Mouse (Mus musculus): ENCODE measurements around the gene Trp53bp2.

The Trp53bp2 gene

DNA sequence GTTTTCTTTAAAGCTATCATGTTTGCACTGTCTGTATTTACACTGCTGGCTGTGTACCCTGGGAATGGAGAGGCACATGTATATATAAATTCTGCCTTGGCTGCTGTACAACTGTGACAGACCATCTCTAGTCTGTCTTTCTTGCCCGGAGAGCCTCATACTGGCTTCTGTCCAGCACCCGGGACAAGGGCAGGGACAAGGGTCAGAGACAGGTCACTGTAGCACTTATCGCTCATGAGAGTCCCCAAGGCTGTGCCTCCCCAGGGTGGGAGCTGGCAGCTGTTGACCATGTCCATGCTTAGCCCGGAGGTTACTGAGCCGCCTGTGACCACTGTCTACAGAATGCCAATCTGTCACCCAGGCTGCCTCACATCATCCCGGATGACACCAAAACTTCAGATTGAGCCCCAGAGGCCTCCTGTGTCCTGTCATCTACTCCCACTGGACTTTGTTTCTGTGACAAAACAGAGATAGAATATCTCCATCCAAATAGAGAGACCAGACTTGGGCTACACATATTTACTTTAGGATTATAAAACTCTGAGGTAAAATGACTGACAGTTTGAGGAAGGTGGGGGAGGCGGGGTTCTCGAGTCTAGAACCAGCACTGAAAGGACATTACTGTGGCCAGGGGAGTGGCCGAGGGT is 90.6 kb downstream of the Trp53bp2 start:
- DNase-seq (ENCODE audit: inconsistent age in 2 of 2, low spot score in 1 of 2), result peak; percentile 53 to 72

DNA sequence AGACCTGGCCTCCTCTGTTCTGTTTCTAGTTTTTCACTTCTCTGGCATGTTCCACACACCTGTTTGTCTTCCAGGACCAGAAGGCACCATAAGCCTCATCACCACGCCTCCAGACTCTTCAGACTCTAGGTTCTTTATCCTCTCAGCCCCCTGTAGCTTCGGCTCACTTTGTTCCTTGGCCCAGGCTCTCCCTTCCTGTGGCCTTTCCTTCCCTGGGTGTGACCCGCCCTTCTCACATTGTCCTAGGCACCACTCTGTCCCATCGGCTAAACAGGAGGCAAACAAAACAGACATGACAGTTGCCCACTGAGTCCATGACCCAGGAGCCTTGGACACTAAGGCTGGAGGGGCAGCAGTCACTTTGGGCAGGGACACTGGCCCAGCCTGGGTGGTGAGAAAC is 91.3 kb downstream of the Trp53bp2 start:
- no peak for DNase-seq (ENCODE audit: inconsistent age in 2 of 2, low spot score in 1 of 2)

DNA sequence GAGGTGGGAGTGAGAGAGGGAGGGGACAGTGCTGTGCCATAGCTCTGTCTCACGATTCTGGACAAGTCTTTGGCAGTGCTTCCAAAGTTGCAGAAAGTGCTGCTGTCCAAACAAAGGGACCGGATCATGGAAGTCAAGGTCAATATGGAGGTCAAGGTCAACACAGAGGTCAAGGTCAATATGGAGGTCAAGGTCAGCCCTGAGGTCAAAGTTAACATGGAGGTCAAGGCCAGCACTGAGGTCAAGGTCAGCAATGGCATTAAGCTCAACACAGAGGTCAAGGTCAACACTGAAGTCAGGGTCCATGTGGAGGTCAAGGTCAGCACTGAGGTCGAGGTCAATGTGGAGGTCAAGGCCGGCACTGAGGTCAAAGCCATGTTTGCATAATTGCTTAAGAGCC is 91.9 kb downstream of the Trp53bp2 start:
- peak in 1 of 2 experiments; percentile 69 for DNase-seq (ENCODE audit: inconsistent age in 2 of 2, low spot score in 1 of 2)

DNA sequence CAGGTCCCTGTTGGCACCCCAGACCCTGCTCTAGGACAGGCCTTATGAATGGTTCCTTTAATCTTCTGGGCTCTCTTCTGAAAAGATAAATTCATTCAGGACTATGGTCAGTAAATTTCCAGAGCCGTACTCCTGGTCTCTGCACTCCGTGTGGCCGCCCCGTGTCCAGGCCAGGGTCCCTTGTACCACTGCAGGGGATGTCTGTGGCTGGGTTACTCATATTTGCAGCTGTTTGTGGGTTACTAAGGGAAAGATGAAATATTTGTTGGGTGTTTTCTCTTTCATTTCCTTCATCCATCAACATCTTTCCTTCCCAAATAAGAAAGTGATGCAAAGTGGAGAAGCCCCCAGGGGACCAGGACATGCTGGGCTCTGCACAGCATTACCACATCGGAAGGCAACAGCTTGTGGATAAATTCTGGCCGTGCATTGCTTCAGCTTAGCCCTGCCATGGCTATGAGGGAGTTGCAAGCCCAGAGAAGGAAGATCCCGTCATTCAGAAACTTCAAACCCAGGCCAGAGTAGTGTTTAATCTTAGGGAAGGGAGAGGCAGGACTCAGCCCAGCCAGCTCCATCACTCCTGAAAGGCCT is 92.9 kb downstream of the Trp53bp2 start:
- no peak for DNase-seq (ENCODE audit: inconsistent age in 2 of 2, low spot score in 1 of 2)

DNA sequence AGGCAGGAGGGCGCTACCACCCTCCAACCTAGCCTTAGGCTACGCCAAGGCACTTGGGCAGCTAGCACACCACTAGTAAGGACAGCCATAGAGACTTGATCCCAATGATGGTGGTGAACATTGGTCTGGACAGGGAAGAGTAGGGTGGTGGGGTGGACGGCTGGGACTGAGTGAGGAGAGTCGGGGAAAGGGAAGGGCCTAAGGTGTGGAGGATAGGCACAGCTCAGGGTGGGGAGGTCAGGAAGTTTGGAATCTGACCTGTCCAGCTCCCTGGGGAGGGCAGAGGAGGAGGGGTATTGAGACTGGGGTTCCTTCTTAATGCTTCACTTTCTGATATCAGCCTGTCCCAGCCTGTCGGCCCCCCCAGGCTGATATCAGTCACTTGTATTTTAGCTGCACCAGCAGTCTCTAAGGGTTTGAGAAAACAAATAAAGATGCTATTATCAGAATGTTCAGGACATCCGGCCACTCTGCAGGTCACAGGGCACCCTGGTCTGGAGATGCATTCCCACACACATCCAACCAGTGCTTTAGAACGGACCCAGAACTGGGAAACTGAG is 93.6 kb downstream of the Trp53bp2 start:
- DNase-seq (ENCODE audit: inconsistent age in 2 of 2, low spot score in 1 of 2), result no peak

DNA sequence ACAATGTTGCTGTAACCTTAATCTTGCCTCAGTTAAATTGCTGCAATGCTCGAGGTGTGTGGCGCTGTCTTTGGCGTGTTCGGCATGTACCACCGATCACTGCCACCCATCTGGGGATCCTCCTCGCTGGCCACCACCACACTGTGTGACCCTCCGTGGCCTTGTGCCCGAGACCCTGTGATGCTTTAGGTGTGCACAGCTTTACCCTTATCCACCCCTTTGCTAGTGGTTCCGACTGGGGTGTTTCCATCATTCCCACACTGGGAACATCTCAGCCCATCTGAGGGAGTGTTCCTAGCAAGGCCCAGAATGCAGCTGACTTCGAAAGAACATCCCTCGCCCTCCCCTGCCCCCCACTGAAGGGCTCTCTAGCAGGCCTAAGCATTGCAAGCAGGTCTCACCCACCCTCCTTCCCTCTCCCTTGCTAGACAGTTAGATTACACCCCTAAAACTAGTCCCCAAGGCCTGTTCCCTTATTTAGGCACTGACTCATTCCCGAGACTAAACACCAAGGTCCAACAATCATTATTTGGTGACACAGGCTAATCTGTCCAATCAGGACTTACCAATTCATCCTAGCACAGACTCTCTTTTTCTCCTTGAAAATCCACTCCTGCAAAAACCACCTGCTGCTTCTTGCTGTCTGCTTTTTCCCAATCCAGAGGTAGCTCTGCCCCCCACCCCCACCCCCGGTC is 94.4 kb downstream of the Trp53bp2 start:
- peak in 1 of 2 experiments; percentile 66 for DNase-seq (ENCODE audit: inconsistent age in 2 of 2, low spot score in 1 of 2)

DNA sequence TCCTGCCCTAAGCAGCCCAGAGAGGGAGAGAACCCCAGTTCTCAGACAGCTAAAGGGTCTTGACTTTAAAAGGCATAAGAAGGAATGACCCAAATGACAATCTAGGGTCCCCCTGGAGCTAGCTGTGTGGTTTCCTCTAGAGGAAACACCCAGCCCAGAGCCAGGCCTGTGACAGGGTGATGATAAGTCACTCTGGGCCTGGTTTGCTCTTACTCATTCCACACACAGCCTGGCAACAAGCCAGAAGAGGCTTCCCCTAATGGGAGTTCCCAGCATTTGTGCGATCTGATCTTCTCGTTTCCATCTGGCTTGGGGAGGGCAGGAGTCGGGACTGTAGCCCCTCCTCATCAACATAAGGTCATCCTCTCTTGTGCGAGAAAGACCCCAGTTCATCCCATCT is 95.3 kb downstream of the Trp53bp2 start:
- peak; percentile 82 to 89 for DNase-seq (ENCODE audit: inconsistent age in 2 of 2, low spot score in 1 of 2)

DNA sequence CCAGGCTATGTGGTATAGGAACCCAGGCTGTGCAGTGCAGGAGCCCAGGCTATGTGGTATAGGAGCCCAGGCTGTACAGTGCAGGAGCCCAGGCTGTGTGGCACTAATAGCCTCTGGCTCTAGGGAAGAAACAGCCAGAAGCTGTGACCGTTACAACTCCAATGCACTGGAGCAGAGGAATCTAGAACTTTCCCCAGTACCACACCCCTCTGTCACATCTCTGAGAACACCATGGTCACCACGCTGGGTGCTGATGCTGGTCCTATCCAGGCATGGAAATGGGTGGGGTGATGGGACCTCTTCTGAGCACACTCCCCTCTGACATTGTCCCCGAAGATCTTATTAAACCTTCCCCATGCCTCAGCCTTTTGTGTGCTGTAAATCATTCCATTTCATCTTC is 96.3 kb downstream of the Trp53bp2 start:
- no peak for DNase-seq (ENCODE audit: inconsistent age in 2 of 2, low spot score in 1 of 2)

DNA sequence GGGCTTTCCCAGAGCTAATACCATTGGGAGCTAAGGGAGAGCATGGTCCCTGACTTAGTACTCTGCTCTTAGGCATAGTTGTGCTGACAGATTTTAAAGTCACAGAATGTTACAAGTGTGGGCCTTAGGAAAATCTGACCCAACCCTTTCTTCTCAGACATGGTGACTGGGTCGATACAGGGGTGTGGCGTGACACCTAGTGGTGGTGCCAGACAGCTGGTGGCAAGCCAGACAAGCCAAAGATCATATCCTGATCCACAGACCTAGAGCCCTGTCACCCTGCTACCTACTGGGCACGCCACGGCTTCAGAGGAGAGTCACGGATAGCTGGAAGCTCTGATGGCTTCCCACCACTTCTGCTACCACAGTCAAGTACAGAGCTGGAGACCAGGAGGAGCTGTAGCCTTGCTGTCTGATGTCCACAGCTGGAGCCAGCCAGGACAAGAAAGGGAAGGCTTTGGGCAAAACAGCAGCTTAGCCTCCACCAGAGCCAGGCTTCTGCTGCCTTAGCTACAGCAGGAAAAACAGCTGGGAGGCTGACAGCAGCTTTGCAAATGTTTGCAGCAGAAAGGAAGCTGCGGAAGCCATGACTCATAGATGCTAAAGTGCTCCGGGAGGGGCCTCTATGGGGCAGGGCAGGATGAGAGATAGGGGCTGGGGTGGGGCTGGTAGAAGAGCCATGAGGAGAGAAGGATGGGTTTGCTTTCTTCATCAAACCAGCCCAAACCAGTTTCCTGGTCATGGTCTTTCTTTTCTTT is 97.4 kb downstream of the Trp53bp2 start:
- DNase-seq (ENCODE audit: inconsistent age in 2 of 2, low spot score in 1 of 2), result peak; percentile 69 to 84

DNA sequence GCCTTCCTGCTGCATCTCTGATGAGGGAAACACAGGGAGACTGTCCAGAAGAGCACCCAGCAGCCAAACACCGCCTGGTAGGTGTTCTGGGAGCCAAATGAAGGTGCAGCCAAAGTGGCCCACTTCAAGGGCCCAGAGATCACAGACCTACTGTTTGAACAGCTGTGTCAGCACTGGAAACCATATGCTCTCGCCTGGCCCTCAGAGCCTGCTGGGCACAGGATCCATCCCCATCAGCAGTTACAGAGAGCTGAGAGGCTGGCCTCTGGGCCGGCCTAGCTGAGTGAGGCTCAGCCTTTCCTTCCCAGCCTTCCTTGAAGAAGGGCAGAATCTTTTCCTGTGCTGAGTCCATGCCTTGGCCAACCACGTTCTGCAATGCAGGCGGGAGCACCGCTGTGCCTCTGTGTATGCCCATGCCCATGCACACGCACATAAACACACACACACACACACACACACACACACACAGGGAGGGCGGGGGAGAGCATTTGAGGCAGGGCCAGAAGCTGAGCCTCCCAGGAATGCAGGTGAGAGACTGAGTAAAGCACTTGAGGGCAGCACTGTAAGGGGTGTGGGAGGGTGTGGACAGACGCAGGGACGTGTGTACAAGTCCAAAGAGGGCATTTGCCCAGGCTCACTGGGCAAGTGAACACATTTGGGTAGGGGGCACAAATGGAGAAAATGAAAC is 100.3 kb downstream of the Trp53bp2 start:
- no peak for DNase-seq (ENCODE audit: inconsistent age in 2 of 2, low spot score in 1 of 2)

DNA sequence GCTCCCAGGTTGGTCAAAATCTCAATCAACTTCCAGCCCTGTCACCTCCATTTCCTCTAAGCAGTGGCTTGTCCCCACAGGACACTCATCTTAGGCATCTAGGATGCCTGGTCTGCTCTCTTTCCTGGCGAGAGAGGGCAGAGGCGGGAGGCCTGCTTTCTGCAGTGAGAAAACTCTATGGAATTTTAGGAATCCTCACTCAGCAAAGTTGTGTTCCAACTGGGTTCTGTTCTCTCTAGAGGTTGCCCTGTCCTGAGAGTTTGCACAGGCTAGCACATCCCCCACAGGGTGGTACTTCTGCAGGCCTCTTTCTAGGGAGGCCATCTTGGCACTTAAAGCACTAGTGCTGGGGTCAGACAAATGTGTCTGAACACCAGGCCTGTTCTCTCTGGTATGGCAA is 102.1 kb downstream of the Trp53bp2 start:
- DNase-seq (ENCODE audit: inconsistent age in 2 of 2, low spot score in 1 of 2), result no peak

DNA sequence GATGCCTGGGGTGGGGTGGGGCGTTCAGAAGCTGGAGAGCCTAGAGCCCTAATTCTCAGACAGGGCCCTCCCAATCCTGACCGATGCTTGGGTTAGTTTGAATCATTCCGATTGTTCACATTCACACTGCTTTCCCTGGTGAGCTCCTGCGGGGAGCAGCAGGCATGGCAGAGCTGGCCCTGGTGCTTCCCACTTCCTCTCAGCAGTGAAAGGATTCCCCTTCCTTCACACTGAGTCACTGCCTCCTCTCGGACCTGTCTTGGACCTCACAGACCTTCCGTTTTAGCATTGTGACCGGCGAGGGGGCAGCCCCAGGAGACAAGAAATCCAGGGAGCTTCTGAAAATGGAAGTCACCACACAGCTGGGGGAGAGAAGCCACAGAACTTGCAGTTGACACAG is 102.8 kb downstream of the Trp53bp2 start:
- DNase-seq (ENCODE audit: inconsistent age in 2 of 2, low spot score in 1 of 2), result peak in 1 of 2 experiments; percentile 36
